15 mouse cellular contexts compared by ENCODE assay signal in the genomic region with DNA sequence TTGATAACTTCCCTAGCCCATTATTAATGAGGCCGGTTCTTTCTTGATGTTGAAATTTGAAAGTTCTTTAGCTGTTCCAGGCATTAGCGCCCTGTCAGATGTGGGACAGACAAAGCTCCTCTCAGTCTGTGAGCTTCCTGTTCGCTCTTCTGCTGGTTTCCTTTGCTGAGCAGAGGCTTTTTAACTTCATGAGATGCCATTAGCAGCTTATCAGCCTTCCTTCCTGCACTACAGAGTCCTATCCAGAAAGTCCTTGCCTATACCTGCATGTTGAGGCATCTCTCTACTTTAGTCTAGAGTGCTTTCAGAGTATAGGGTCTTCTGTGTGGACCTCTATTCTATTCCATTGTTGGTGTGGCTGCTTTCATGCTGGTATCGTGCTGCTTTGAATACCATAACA.
"Had no signal": no experiment of that assay in that cellular context is flagged by ENCODE, and none has a peak within 500 bp of the region (broad histone marks: within the 10 kb centered on the region; RNA-seq: fewer than 3 reads in every experiment).

No protein-coding gene starts in this region.

- DNase-seq: kidney, adult 2 months; kidney, postnatal 25 days; layer of hippocampus, adult 9-11 months; layer of hippocampus, postnatal 36 days; liver; liver, embryonic 13.5 days; liver, postnatal 0 days; lung, postnatal 14 days; right cerebral cortex, postnatal 14 days had no signal

- H3K9ac ChIP-seq: kidney, embryonic 15.5 days; limb, embryonic 12.5 days; liver, embryonic 13.5 days; liver, postnatal 0 days; midbrain, embryonic 12.5 days had no signal

- H3K36me3 ChIP-seq: kidney, embryonic 15.5 days; limb, embryonic 12.5 days; liver, embryonic 13.5 days; midbrain, embryonic 12.5 days had no signal

- ATAC-seq: liver, postnatal 0 days; midbrain, embryonic 16.5 days had no signal

- H3K4me2 ChIP-seq: kidney, embryonic 15.5 days; limb, embryonic 12.5 days; liver, embryonic 13.5 days; midbrain, embryonic 12.5 days had no signal

- H3K27me3 ChIP-seq: liver, embryonic 13.5 days; midbrain, embryonic 12.5 days had no signal

- H3K4me1 ChIP-seq: liver, embryonic 13.5 days had no signal

- H3K27ac ChIP-seq: kidney, embryonic 15.5 days; limb, embryonic 12.5 days; liver, embryonic 13.5 days; macrophage; midbrain, embryonic 12.5 days had no signal

- H3K9me3 ChIP-seq: kidney, embryonic 15.5 days; limb, embryonic 12.5 days; liver, embryonic 13.5 days; midbrain, embryonic 12.5 days had no signal

- H3K4me3 ChIP-seq: kidney, embryonic 15.5 days; limb, embryonic 12.5 days; liver, embryonic 13.5 days; megakaryocyte, embryonic 14.5 days; midbrain, embryonic 12.5 days had no signal
